Mouse (Mus musculus) neural tube, embryonic 11.5 days (tissue): ENCODE measurements around the gene Atg16l2. TPM values are rescaled to one million over a fixed set of nuclear protein-coding genes. Genes with fewer than 3 reads are reported as not detected.

Source experiments
- ATAC-seq: fragments of 200-750 bp; cut with Nextera tagmentation; 2 replicates; pipeline ENCODE4 v1.8.0; 2017; ENCODE audit warnings: moderate number of reproducible peaks, mild to moderate bottlenecking, moderate TSS enrichment, moderate library complexity; ENCODE audit not compliant: insufficient read depth, low FRiP score, low TSS enrichment
- DNase-seq: peaks from one replicate; pipeline ENCODE4 v3.0.0-alpha.2; 2015; ENCODE audit warnings: low spot score
- H3K27ac ChIP-seq: fragments of 300-500 bp; sonication (generic); 2 replicates; pipeline ENCODE4 v1.5.1; 2014; ENCODE audit warnings: low read depth, mild to moderate bottlenecking, low read length
- H3K27me3 ChIP-seq: fragments of 300-500 bp; sonication (generic); 2 replicates; pipeline ENCODE4 v1.6.1; 2014; ENCODE audit warnings: mild to moderate bottlenecking, low read length, mixed read lengths; ENCODE audit not compliant: control insufficient read depth, insufficient read depth
- H3K36me3 ChIP-seq: fragments of 300-500 bp; sonication (generic); 2 replicates; pipeline ENCODE4 v1.6.1; 2014; ENCODE audit warnings: mild to moderate bottlenecking, low read length, moderate library complexity, mixed read lengths; ENCODE audit not compliant: control insufficient read depth, insufficient read depth
- H3K4me1 ChIP-seq: fragments of 300-500 bp; sonication (generic); 2 replicates; pipeline ENCODE4 v1.6.1; 2014; ENCODE audit warnings: low read length, mixed read lengths; ENCODE audit not compliant: control insufficient read depth, insufficient read depth
- H3K4me2 ChIP-seq: fragments of 300-500 bp; sonication (generic); 2 replicates; pipeline ENCODE4 v1.6.1; 2014; ENCODE audit warnings: low read depth, mild to moderate bottlenecking, moderate library complexity
- H3K4me3 ChIP-seq: fragments of 300-500 bp; sonication (generic); 2 replicates; pipeline ENCODE4 v1.5.1; 2014; ENCODE audit warnings: low read depth, low read length
- H3K9ac ChIP-seq: fragments of 300-500 bp; sonication (generic); 2 replicates; pipeline ENCODE4 v1.6.1; 2014; ENCODE audit warnings: mild to moderate bottlenecking, low read length
- H3K9me3 ChIP-seq: fragments of 300-500 bp; sonication (generic); 2 replicates; pipeline ENCODE4 v1.6.1; 2016; ENCODE audit warnings: low read length; ENCODE audit not compliant: control insufficient read depth
- WGBS: fragments of 180-500 bp; shearing (Covaris S2); extraction: QIAGEN DNeasy Blood & Tissue Kit; methylation state at CpG from one replicate; pipeline ENCODE4 v1.1.7; 2014; 5-methylcytosine and 5-hydroxymethylcytosine counted together
- polyA plus RNA-seq: library from polyadenylated mRNA; unstranded; fragments of >200 nt; fragmentation: Nextera tagmentation; extraction: Ambion mirVana; gene quantifications from 2 replicates; pipeline ENCODE4 v1.2.1, GENCODE M21; 2014

Atg16l2 gene
- polyA plus RNA-seq, 1 experiment from 2014 or later, result 9.5 TPM

GRCm38 (mm10) chr7:101249173-101249572 is 52.9 kb downstream of the Atg16l2 start:
- Histone ChIP-seq H3K4me3 (no peak overlapping the region), H3K4me2 (no peak overlapping the region), H3K4me1 (no peaks in the 10 kb centered on the region), H3K36me3 (no peaks in the 10 kb centered on the region), H3K9me3 (no peaks in the 10 kb centered on the region), H3K27me3 (no peaks in the 10 kb centered on the region), H3K27ac (no peak overlapping the region), H3K9ac (no peak overlapping the region)
- ATAC-seq (no peak), DNase-seq (no peak)
- 88% methylated on average over 2 of the region's 2 CpGs for whole genome bisulfite sequencing

GRCm38 (mm10) chr7:101248760-101249159 is 53.3 kb downstream of the Atg16l2 start:
- H3K9me3 ChIP-seq, result no peaks in the 10 kb centered on the region
- DNase-seq (no peak), ATAC-seq (no peak)
- H3K27ac ChIP-seq, result no peak overlapping the region
- no peak overlapping the region for H3K4me2 ChIP-seq
- no peak overlapping the region for H3K4me3 ChIP-seq
- no peak overlapping the region for H3K9ac ChIP-seq
- H3K4me1 ChIP-seq, result no peaks in the 10 kb centered on the region
- 92% methylated on average over 4 of the region's 4 CpGs for WGBS
- no peaks in the 10 kb centered on the region for H3K36me3 ChIP-seq
- no peaks in the 10 kb centered on the region for H3K27me3 ChIP-seq

GRCm38 (mm10) chr7:101236712-101237473 is 65.2 kb downstream of the Atg16l2 start:
- no peak for ATAC-seq
- Histone ChIP-seq H3K36me3 (no peaks in the 10 kb centered on the region), H3K27ac (no peak overlapping the region), H3K4me1 (no peaks in the 10 kb centered on the region), H3K4me2 (no peak overlapping the region), H3K4me3 (no peak overlapping the region), H3K27me3 (no peaks in the 10 kb centered on the region), H3K9me3 (no peaks in the 10 kb centered on the region), H3K9ac (no peak overlapping the region)
- DNase-seq, result peak; percentile 15
- 78% methylated on average over 8 of the region's 8 CpGs for WGBS

GRCm38 (mm10) chr7:101232716-101233115 is 69.3 kb downstream of the Atg16l2 start:
- ATAC-seq (no peak), DNase-seq (no peak)
- Histone ChIP-seq H3K4me1 (no peaks in the 10 kb centered on the region), H3K36me3 (no peaks in the 10 kb centered on the region), H3K9me3 (no peaks in the 10 kb centered on the region), H3K4me3 (no peak overlapping the region), H3K9ac (no peak overlapping the region), H3K27me3 (no peaks in the 10 kb centered on the region), H3K4me2 (no peak overlapping the region), H3K27ac (no peak overlapping the region)
- 76% methylated on average over 3 of the region's 3 CpGs for WGBS

GRCm38 (mm10) chr7:101231458-101231857 is 70.6 kb downstream of the Atg16l2 start:
- Histone ChIP-seq H3K27ac (no peak overlapping the region), H3K9ac (no peak overlapping the region), H3K27me3 (no peaks in the 10 kb centered on the region), H3K4me1 (no peaks in the 10 kb centered on the region), H3K4me2 (no peak overlapping the region), H3K4me3 (no peak overlapping the region), H3K36me3 (no peaks in the 10 kb centered on the region), H3K9me3 (no peaks in the 10 kb centered on the region)
- ATAC-seq (no peak), DNase-seq (no peak)
- 52% methylated on average over 2 of the region's 2 CpGs for WGBS

- Histone ChIP-seq H3K27me3 (no peaks in the 10 kb centered on the region), H3K4me2 (no peak overlapping the region), H3K9ac (no peak overlapping the region), H3K4me1 (no peaks in the 10 kb centered on the region), H3K27ac (no peak overlapping the region), H3K4me3 (no peak overlapping the region), H3K36me3 (no peaks in the 10 kb centered on the region), H3K9me3 (no peaks in the 10 kb centered on the region)
- no peak for DNase-seq
- WGBS, result 78% methylated on average over 1 of the region's 1 CpGs
- no peak for ATAC-seq
These were observed 72.7 kb downstream of the Atg16l2 start for GRCm38 (mm10) chr7:101229336-101229735.

GRCm38 (mm10) chr7:101223501-101223900 is 78.5 kb downstream of the Atg16l2 start:
- Histone ChIP-seq H3K27me3 (no peaks in the 10 kb centered on the region), H3K36me3 (no peaks in the 10 kb centered on the region), H3K4me1 (no peaks in the 10 kb centered on the region), H3K4me3 (no peak overlapping the region), H3K9me3 (no peaks in the 10 kb centered on the region), H3K27ac (no peak overlapping the region), H3K4me2 (no peak overlapping the region), H3K9ac (no peak overlapping the region)
- DNase-seq, result no peak
- ATAC-seq, result no peak
- 94% methylated on average over 2 of the region's 2 CpGs for WGBS

- Histone ChIP-seq H3K36me3 (no peaks in the 10 kb centered on the region), H3K4me1 (no peaks in the 10 kb centered on the region), H3K4me2 (no peak overlapping the region), H3K4me3 (no peak overlapping the region), H3K27me3 (no peaks in the 10 kb centered on the region), H3K9me3 (no peaks in the 10 kb centered on the region), H3K9ac (no peak overlapping the region), H3K27ac (no peak overlapping the region)
- 60% methylated on average over 2 of the region's 2 CpGs for WGBS
- ATAC-seq (no peak), DNase-seq (no peak)
These were observed 85.3 kb downstream of the Atg16l2 start for GRCm38 (mm10) chr7:101216724-101217123.

GRCm38 (mm10) chr7:101213515-101214263 is 88.4 kb downstream of the Atg16l2 start:
- H3K4me2 ChIP-seq, result no peak overlapping the region
- H3K4me3 ChIP-seq, result no peak overlapping the region
- no peak overlapping the region for H3K9ac ChIP-seq
- ATAC-seq (no peak), DNase-seq (no peak)
- no peaks in the 10 kb centered on the region for H3K36me3 ChIP-seq
- no peaks in the 10 kb centered on the region for H3K4me1 ChIP-seq
- 82% methylated on average over 3 of the region's 3 CpGs for WGBS
- H3K27me3 ChIP-seq, result no peaks in the 10 kb centered on the region
- H3K27ac ChIP-seq, result no peak overlapping the region
- H3K9me3 ChIP-seq, result no peaks in the 10 kb centered on the region
